Mouse (Mus musculus): ENCODE results near the gene Ugt1a5. TPM values are rescaled to one million over a fixed set of nuclear protein-coding genes. Genes with fewer than 3 reads are reported as not detected.

The Ugt1a5 gene
- polyA plus RNA-seq, 1 experiment from 2014 or later = not detected

- Histone ChIP-seq H3K36me3 (ENCODE audit: control insufficient read depth, insufficient read depth, low read length) (no peaks in the 10 kb centered on the region), H3K9ac (ENCODE audit: low read length) (no peak overlapping the region), H3K4me2 (ENCODE audit: low read depth, low read length) (no peak overlapping the region), H3K27me3 (ENCODE audit: control insufficient read depth, insufficient read depth, low read depth, low read length) (no peaks in the 10 kb centered on the region), H3K4me1 (replicated peaks; ENCODE audit: control insufficient read depth, insufficient read depth, low read length) (no peaks in the 10 kb centered on the region), H3K27ac (ENCODE audit: low read length) (no peak overlapping the region), H3K9me3 (ENCODE audit: control insufficient read depth, low read length) (peaks cover 84% of the 10 kb centered on the region), H3K4me3 (ENCODE audit: low read length) (no peak overlapping the region)
- ATAC-seq (ENCODE audit: low read depth) = no peak
- 52% methylated on average over 3 of the region's 3 CpGs for WGBS
These were observed 67.0 kb downstream of the Ugt1a5 start for GRCm38 (mm10) chr1:88232664-88233380.

GRCm38 (mm10) chr1:88233421-88234247 lies 67.8 kb downstream of the Ugt1a5 start:
- WGBS = 64% methylated on average over 14 of the region's 14 CpGs
- peaks cover 84% of the 10 kb centered on the region for H3K9me3 ChIP-seq (ENCODE audit: control insufficient read depth, low read length)
- no peaks in the 10 kb centered on the region for H3K36me3 ChIP-seq (ENCODE audit: control insufficient read depth, insufficient read depth, low read length)
- no peak overlapping the region for H3K9ac ChIP-seq (ENCODE audit: low read length)
- no peak overlapping the region for H3K27ac ChIP-seq (ENCODE audit: low read length)
- ATAC-seq (ENCODE audit: low read depth) = no peak
- H3K27me3 ChIP-seq (ENCODE audit: control insufficient read depth, insufficient read depth, low read depth, low read length) = no peaks in the 10 kb centered on the region
- H3K4me1 ChIP-seq (replicated peaks; ENCODE audit: control insufficient read depth, insufficient read depth, low read length) = no peaks in the 10 kb centered on the region
- H3K4me2 ChIP-seq (ENCODE audit: low read depth, low read length) = no peak overlapping the region
- no peak overlapping the region for H3K4me3 ChIP-seq (ENCODE audit: low read length)

GRCm38 (mm10) chr1:88234248-88234610 lies 68.4 kb downstream of the Ugt1a5 start:
- no peaks in the 10 kb centered on the region for H3K27me3 ChIP-seq (ENCODE audit: control insufficient read depth, insufficient read depth, low read depth, low read length)
- no peak for ATAC-seq (ENCODE audit: low read depth)
- no peak overlapping the region for H3K4me3 ChIP-seq (ENCODE audit: low read length)
- peaks cover 90% of the 10 kb centered on the region for H3K9me3 ChIP-seq (ENCODE audit: control insufficient read depth, low read length)
- WGBS = 54% methylated on average over 4 of the region's 4 CpGs
- no peaks in the 10 kb centered on the region for H3K4me1 ChIP-seq (replicated peaks; ENCODE audit: control insufficient read depth, insufficient read depth, low read length)
- no peak overlapping the region for H3K9ac ChIP-seq (ENCODE audit: low read length)
- H3K4me2 ChIP-seq (ENCODE audit: low read depth, low read length) = no peak overlapping the region
- H3K36me3 ChIP-seq (ENCODE audit: control insufficient read depth, insufficient read depth, low read length) = no peaks in the 10 kb centered on the region
- no peak overlapping the region for H3K27ac ChIP-seq (ENCODE audit: low read length)

- Histone ChIP-seq H3K27me3 (ENCODE audit: control insufficient read depth, insufficient read depth, low read depth, low read length) (no peaks in the 10 kb centered on the region), H3K9me3 (ENCODE audit: control insufficient read depth, low read length) (peaks cover 90% of the 10 kb centered on the region), H3K9ac (ENCODE audit: low read length) (no peak overlapping the region), H3K4me3 (ENCODE audit: low read length) (no peak overlapping the region), H3K27ac (ENCODE audit: low read length) (no peak overlapping the region), H3K4me1 (replicated peaks; ENCODE audit: control insufficient read depth, insufficient read depth, low read length) (no peaks in the 10 kb centered on the region), H3K36me3 (ENCODE audit: control insufficient read depth, insufficient read depth, low read length) (no peaks in the 10 kb centered on the region), H3K4me2 (ENCODE audit: low read depth, low read length) (no peak overlapping the region)
- ATAC-seq (ENCODE audit: low read depth) = no peak
- WGBS = 39% methylated on average over 5 of the region's 5 CpGs
These were observed 68.8 kb downstream of the Ugt1a5 start for GRCm38 (mm10) chr1:88234646-88235045.

- 58% methylated on average over 11 of the region's 11 CpGs for WGBS
- no peak for ATAC-seq (ENCODE audit: low read depth)
- no peak overlapping the region for H3K9ac ChIP-seq (ENCODE audit: low read length)
These were observed 69.5 kb downstream of the Ugt1a5 start for GRCm38 (mm10) chr1:88235046-88235893.

GRCm38 (mm10) chr1:88235894-88236415 lies 70.1 kb downstream of the Ugt1a5 start:
- 58% methylated on average over 4 of the region's 4 CpGs for WGBS

More at GRCm38 (mm10) chr1:88235046-88235893, 69.5 kb downstream of the Ugt1a5 start:
- H3K4me3 ChIP-seq (ENCODE audit: low read length) = no peak overlapping the region
- no peak overlapping the region for H3K27ac ChIP-seq (ENCODE audit: low read length)
- H3K27me3 ChIP-seq (ENCODE audit: control insufficient read depth, insufficient read depth, low read depth, low read length) = no peaks in the 10 kb centered on the region
- no peak overlapping the region for H3K4me2 ChIP-seq (ENCODE audit: low read depth, low read length)
- no peaks in the 10 kb centered on the region for H3K36me3 ChIP-seq (ENCODE audit: control insufficient read depth, insufficient read depth, low read length)
- peaks cover 90% of the 10 kb centered on the region for H3K9me3 ChIP-seq (ENCODE audit: control insufficient read depth, low read length)
- no peaks in the 10 kb centered on the region for H3K4me1 ChIP-seq (replicated peaks; ENCODE audit: control insufficient read depth, insufficient read depth, low read length)

GRCm38 (mm10) chr1:88237311-88237710 lies 71.5 kb downstream of the Ugt1a5 start:
- Histone ChIP-seq H3K36me3 (ENCODE audit: control insufficient read depth, insufficient read depth, low read length) (no peaks in the 10 kb centered on the region), H3K4me2 (ENCODE audit: low read depth, low read length) (no peak overlapping the region), H3K27me3 (ENCODE audit: control insufficient read depth, insufficient read depth, low read depth, low read length) (no peaks in the 10 kb centered on the region), H3K9me3 (ENCODE audit: control insufficient read depth, low read length) (peaks cover 81% of the 10 kb centered on the region), H3K4me3 (ENCODE audit: low read length) (no peak overlapping the region), H3K4me1 (replicated peaks; ENCODE audit: control insufficient read depth, insufficient read depth, low read length) (no peaks in the 10 kb centered on the region), H3K9ac (ENCODE audit: low read length) (no peak overlapping the region), H3K27ac (ENCODE audit: low read length) (no peak overlapping the region)
- 70% methylated on average over 5 of the region's 5 CpGs for WGBS
- ATAC-seq (ENCODE audit: low read depth) = no peak

More at GRCm38 (mm10) chr1:88235894-88236415, 70.1 kb downstream of the Ugt1a5 start:
- Histone ChIP-seq H3K27me3 (ENCODE audit: control insufficient read depth, insufficient read depth, low read depth, low read length) (no peaks in the 10 kb centered on the region), H3K9ac (ENCODE audit: low read length) (no peak overlapping the region), H3K9me3 (ENCODE audit: control insufficient read depth, low read length) (peaks cover 90% of the 10 kb centered on the region), H3K36me3 (ENCODE audit: control insufficient read depth, insufficient read depth, low read length) (no peaks in the 10 kb centered on the region), H3K27ac (ENCODE audit: low read length) (no peak overlapping the region), H3K4me1 (replicated peaks; ENCODE audit: control insufficient read depth, insufficient read depth, low read length) (no peaks in the 10 kb centered on the region), H3K4me2 (ENCODE audit: low read depth, low read length) (no peak overlapping the region), H3K4me3 (ENCODE audit: low read length) (no peak overlapping the region)
- no peak for ATAC-seq (ENCODE audit: low read depth)

GRCm38 (mm10) chr1:88238771-88239170 lies 73.0 kb downstream of the Ugt1a5 start:
- H3K4me1 ChIP-seq (replicated peaks; ENCODE audit: control insufficient read depth, insufficient read depth, low read length) = no peaks in the 10 kb centered on the region
- no peak overlapping the region for H3K4me2 ChIP-seq (ENCODE audit: low read depth, low read length)
- no peaks in the 10 kb centered on the region for H3K27me3 ChIP-seq (ENCODE audit: control insufficient read depth, insufficient read depth, low read depth, low read length)
- ATAC-seq (ENCODE audit: low read depth) = no peak; the same call in 1 of the 2 replicates
- peaks cover 78% of the 10 kb centered on the region for H3K9me3 ChIP-seq (ENCODE audit: control insufficient read depth, low read length)
- H3K4me3 ChIP-seq (ENCODE audit: low read length) = no peak overlapping the region
- WGBS = 75% methylated on average over 6 of the region's 6 CpGs
- H3K27ac ChIP-seq (ENCODE audit: low read length) = no peak overlapping the region
- H3K9ac ChIP-seq (ENCODE audit: low read length) = no peak overlapping the region
- H3K36me3 ChIP-seq (ENCODE audit: control insufficient read depth, insufficient read depth, low read length) = no peaks in the 10 kb centered on the region
